Mouse (Mus musculus) limb, embryonic 14.5 days (tissue): ENCODE measurements around the gene Itgb6. TPM values are rescaled to one million over a fixed set of nuclear protein-coding genes. Genes with fewer than 3 reads are reported as not detected.
A peak's percentile ranks its signal among the peaks of the same experiment; 100 is the strongest.

Experiments used
- ATAC-seq: fragments of 200-750 bp; cut with Nextera tagmentation; 2 replicates; pipeline ENCODE4 v1.8.0; 2017; ENCODE audit warnings: low read depth, moderate number of reproducible peaks, moderate TSS enrichment; ENCODE audit not compliant: low FRiP score
- DNase-seq: peaks from one replicate; pipeline ENCODE4 v3.0.0-alpha.2; 2015; ENCODE audit warnings: low spot score
- H3K27ac ChIP-seq: fragments of 300-500 bp; sonication (generic); replicated peaks from 2 replicates; pipeline ENCODE4 v1.5.1; 2014; ENCODE audit warnings: low read depth, mild to moderate bottlenecking, low read length, moderate library complexity, mixed read lengths
- H3K27me3 ChIP-seq: fragments of 300-500 bp; sonication (generic); 2 replicates; pipeline ENCODE4 v1.6.1; 2014; ENCODE audit warnings: low read length, mixed read lengths; ENCODE audit not compliant: control insufficient read depth, insufficient read depth
- H3K36me3 ChIP-seq: fragments of 300-500 bp; sonication (generic); 2 replicates; pipeline ENCODE4 v1.6.1; 2014; ENCODE audit warnings: mild to moderate bottlenecking, low read length, moderate library complexity, mixed read lengths; ENCODE audit not compliant: control insufficient read depth, insufficient read depth
- H3K4me1 ChIP-seq: fragments of 300-500 bp; sonication (generic); 2 replicates; pipeline ENCODE4 v1.6.1; 2014; ENCODE audit warnings: antibody characterized with exemption, low read length, mixed read lengths; ENCODE audit not compliant: control insufficient read depth, insufficient read depth
- H3K4me2 ChIP-seq: fragments of 300-500 bp; sonication (generic); replicated peaks from 2 replicates; pipeline ENCODE4 v1.6.1; 2014; ENCODE audit warnings: low read depth, mild to moderate bottlenecking, low read length, moderate library complexity; ENCODE audit not compliant: severe bottlenecking
- H3K4me3 ChIP-seq: fragments of 300-500 bp; sonication (generic); replicated peaks from 2 replicates; pipeline ENCODE4 v1.5.1; 2014; ENCODE audit warnings: low read length
- H3K9ac ChIP-seq: fragments of 300-500 bp; sonication (generic); 2 replicates; pipeline ENCODE4 v1.6.1; 2014; ENCODE audit warnings: mild to moderate bottlenecking, low read depth, low read length, moderate library complexity; ENCODE audit not compliant: severe bottlenecking
- H3K9me3 ChIP-seq: fragments of 300-500 bp; sonication (generic); 2 replicates; pipeline ENCODE4 v1.6.1; 2016; ENCODE audit warnings: low read length; ENCODE audit not compliant: control insufficient read depth
- POLR2A ChIP-seq: fragments of 200-500 bp; IDR thresholded peaks from 2 replicates; pipeline ENCODE4 v1.8.0; 2012; ENCODE audit warnings: inconsistent platforms, mild to moderate bottlenecking, moderate library complexity, borderline replicate concordance; ENCODE audit not compliant: insufficient read depth, insufficient read length; ENCODE audit errors: extremely low read depth
- WGBS: fragments of 180-500 bp; shearing (Covaris S2); extraction: QIAGEN DNeasy Blood & Tissue Kit; methylation state at CpG from one replicate; pipeline ENCODE4 v1.1.7; 2014; 5-methylcytosine and 5-hydroxymethylcytosine counted together
- polyA plus RNA-seq, 2 experiments: library from polyadenylated mRNA; depleted of rRNA in 1 of 2; stranded (reverse) in 1 of 2; unstranded in 1 of 2; fragments of >200 nt; fragmentation: Nextera tagmentation in 1 of 2; extraction: Ambion mirVana in 1 of 2; gene quantifications; 2 replicates each; pipeline versions ENCODE4 v1.2.1 to v1.2.3; 2012 to 2014

The Itgb6 gene
- polyA plus RNA-seq (2012; rRNA removed) (1.8 and 2.6 TPM in 2 replicates), polyA plus RNA-seq (2014; fragmentation: Nextera tagmentation; extraction: Ambion mirVana) (2.7 and 3.3 TPM in 2 replicates)

DNA sequence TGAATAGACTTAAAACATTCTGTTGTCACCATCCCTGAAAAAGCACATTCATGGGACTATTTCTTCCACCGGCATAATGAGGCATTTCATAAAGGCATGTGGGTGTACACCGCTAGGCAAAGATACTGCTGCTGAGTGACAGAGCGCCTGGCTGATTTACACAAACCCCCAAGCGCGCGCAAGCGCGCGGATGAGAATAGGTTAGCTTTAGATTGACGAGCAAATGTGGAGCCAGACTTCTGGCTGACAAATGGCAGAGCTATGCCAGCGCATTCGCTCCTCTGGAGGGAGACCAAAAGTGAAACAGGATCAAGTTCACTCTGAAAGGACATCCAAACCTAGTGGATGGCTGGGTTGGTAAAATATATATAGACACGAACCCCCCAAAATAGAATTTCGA lies at the start of gene Itgb6:
Gene Itgb6 (minus strand): TSS at position 130 of the 400 bp plus-strand sequence.
- TF ChIP-seq POLR2A: no peak
- WGBS: 77% methylated on average over 14 of the region's 14 CpGs
- H3K36me3 ChIP-seq: no peaks in the 10 kb centered on the region
- no peak within 1 kb of the TSS for H3K4me2 ChIP-seq
- no peak within 1 kb of the TSS for H3K4me3 ChIP-seq
- DNase-seq (peak; percentile 42), ATAC-seq (peak; percentile 74)
- H3K4me1 ChIP-seq: no peaks in the 10 kb centered on the region; the same call in 1 of the 2 replicates
- H3K27ac ChIP-seq: no peak within 1 kb of the TSS
- no peak within 1 kb of the TSS for H3K9ac ChIP-seq
- no peaks in the 10 kb centered on the region for H3K9me3 ChIP-seq
- H3K27me3 ChIP-seq: no peaks in the 10 kb centered on the region

DNA sequence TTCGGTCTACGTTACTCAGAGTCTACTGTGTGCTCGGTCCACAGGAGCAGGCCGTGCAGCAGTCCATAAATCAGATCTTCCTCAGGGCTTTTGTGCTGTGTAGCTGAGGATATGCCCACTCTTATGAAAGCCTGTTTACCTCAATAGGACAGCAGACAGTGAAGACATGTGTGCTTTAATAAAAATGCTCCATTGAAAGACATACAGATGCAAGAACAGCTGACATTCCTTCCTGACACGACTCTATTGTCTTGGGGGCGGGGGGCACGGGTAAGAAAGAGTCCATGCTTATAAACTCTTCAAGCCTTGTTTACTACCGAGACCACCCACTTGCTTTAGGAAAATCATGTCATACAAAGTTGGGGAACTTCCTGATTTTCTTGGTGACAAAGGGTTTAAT lies 44.0 kb upstream of the Itgb6 start:
- Histone ChIP-seq H3K27me3 (no peaks in the 10 kb centered on the region), H3K9me3 (peaks cover 5% of the 10 kb centered on the region), H3K4me1 (no peaks in the 10 kb centered on the region), H3K9ac (no peak overlapping the region), H3K27ac (no peak overlapping the region), H3K4me2 (no peak overlapping the region), H3K4me3 (no peak overlapping the region), H3K36me3 (peaks cover 58% of the 10 kb centered on the region)
- TF ChIP-seq POLR2A: no peak
- 68% methylated on average over 8 of the region's 8 CpGs for WGBS
- DNase-seq (no peak), ATAC-seq (peak; percentile 47; the same call in 1 of the 2 replicates)

DNA sequence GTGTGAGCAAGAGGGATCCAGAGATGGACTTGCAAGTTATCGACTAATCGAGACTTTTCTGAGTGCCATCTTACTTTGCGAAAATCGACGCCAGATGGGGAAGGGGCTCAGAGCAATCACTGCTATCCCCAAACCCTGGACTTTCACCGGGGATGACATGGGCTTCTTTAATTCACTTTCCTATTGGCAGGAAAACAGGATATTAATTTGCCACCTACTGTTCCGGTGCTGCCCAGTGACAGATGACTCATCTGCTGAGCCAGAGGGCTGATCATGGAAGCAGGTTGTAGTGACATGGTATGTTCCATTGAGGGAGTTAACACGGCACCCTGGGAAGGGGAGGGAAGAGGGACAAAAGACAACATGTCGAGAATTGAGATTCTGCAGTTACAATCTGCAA lies 33.8 kb upstream of the Itgb6 start:
- WGBS: 90% methylated on average over 9 of the region's 9 CpGs
- Histone ChIP-seq H3K4me3 (no peak overlapping the region), H3K9ac (no peak overlapping the region), H3K9me3 (no peaks in the 10 kb centered on the region), H3K36me3 (peaks cover 47% of the 10 kb centered on the region), H3K27me3 (no peaks in the 10 kb centered on the region), H3K4me1 (no peaks in the 10 kb centered on the region), H3K4me2 (no peak overlapping the region), H3K27ac (no peak overlapping the region)
- TF ChIP-seq POLR2A: no peak
- no peak for ATAC-seq
- DNase-seq: no peak

DNA sequence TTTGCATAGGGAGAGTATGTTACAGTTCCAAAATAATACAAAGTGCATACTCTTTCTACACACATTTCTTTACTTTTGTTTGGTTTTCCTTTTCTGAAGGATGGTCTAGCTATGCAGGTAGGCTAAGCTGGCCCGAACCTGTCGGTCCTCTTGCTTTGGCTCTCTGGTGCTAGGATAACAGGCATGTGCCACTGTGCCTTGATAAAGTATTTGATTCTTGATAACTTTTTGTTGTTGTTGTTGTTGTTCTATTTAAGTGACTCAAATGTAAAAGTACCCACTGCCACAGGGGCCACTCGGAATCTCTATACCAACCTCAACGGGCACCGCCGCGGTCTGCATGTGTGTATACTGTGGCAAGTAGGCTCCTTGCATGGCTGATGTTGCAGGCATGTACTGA lies 32.7 kb upstream of the Itgb6 start:
- no peak overlapping the region for H3K9ac ChIP-seq
- no peak for DNase-seq
- H3K27ac ChIP-seq: no peak overlapping the region
- H3K4me2 ChIP-seq: no peak overlapping the region
- H3K9me3 ChIP-seq: no peaks in the 10 kb centered on the region
- ATAC-seq: no peak
- no peaks in the 10 kb centered on the region for H3K4me1 ChIP-seq
- H3K36me3 ChIP-seq: peaks cover 44% of the 10 kb centered on the region
- no peaks in the 10 kb centered on the region for H3K27me3 ChIP-seq
- WGBS: 97% methylated on average over 7 of the region's 7 CpGs
- H3K4me3 ChIP-seq: no peak overlapping the region
- no peak for TF ChIP-seq POLR2A

DNA sequence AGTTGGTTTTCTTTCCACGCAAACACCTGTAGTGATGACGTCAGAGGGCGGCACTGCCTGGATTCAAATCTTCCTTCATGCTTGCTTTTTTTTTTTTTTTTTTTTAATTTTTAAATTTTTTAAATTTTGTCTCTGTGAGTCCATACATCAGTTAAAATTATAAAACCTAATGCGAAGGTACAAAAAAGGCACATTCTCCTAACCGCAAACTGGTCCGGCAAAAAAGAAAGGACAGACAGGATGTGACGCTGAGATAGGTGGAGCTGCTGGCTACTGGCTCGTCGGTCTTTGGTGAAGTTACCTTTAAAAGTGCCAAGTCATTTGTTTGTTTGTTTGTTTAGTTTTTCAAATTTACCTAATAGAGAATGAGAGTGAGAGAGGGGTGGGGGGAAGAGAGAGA lies 28.8 kb upstream of the Itgb6 start:
- no peak for TF ChIP-seq POLR2A
- H3K27ac ChIP-seq: no peak overlapping the region
- DNase-seq (no peak), ATAC-seq (no peak)
- WGBS: 91% methylated on average over 9 of the region's 9 CpGs
- no peaks in the 10 kb centered on the region for H3K9me3 ChIP-seq
- H3K27me3 ChIP-seq: no peaks in the 10 kb centered on the region
- H3K4me1 ChIP-seq: peaks cover 7% of the 10 kb centered on the region; the same call in 1 of the 2 replicates
- no peak overlapping the region for H3K4me2 ChIP-seq
- H3K36me3 ChIP-seq: peaks cover 40% of the 10 kb centered on the region
- no peak overlapping the region for H3K4me3 ChIP-seq
- no peak overlapping the region for H3K9ac ChIP-seq

DNA sequence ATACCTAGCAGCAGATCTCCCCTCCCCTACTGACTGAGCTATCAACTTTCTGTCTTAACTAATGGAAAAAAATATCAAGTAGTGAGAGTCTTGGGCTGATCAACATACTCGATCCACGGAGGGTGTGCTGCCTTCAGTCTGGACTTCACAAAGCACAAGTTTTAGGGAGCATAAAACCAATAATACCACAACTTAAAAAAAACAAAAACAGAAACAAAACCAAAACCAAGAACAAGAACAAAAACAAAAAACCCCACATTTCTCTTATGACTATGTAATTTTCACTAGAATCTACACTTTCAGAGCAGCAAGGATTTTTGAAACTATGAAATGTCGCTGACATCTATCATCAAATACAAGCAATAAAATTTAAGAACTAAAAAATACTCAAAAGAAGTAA lies 28.1 kb upstream of the Itgb6 start:
- ATAC-seq (no peak), DNase-seq (no peak)
- peaks cover 34% of the 10 kb centered on the region for H3K36me3 ChIP-seq
- no peak overlapping the region for H3K27ac ChIP-seq
- H3K27me3 ChIP-seq: no peaks in the 10 kb centered on the region
- TF ChIP-seq POLR2A: no peak
- WGBS: 80% methylated on average over 3 of the region's 3 CpGs
- H3K9ac ChIP-seq: no peak overlapping the region
- peaks cover 7% of the 10 kb centered on the region; the same call in 1 of the 2 replicates for H3K4me1 ChIP-seq
- no peak overlapping the region for H3K4me3 ChIP-seq
- no peak overlapping the region for H3K4me2 ChIP-seq
- no peaks in the 10 kb centered on the region for H3K9me3 ChIP-seq
